Mouse (Mus musculus) embryo, embryonic 11 days (tissue): Measurements from ENCODE around the gene Etnppl.

ENCODE experiments used
- DNase-seq: peaks from one replicate; pipeline ENCODE4 v3.0.0-alpha.2; 2015

Etnppl gene

DNA sequence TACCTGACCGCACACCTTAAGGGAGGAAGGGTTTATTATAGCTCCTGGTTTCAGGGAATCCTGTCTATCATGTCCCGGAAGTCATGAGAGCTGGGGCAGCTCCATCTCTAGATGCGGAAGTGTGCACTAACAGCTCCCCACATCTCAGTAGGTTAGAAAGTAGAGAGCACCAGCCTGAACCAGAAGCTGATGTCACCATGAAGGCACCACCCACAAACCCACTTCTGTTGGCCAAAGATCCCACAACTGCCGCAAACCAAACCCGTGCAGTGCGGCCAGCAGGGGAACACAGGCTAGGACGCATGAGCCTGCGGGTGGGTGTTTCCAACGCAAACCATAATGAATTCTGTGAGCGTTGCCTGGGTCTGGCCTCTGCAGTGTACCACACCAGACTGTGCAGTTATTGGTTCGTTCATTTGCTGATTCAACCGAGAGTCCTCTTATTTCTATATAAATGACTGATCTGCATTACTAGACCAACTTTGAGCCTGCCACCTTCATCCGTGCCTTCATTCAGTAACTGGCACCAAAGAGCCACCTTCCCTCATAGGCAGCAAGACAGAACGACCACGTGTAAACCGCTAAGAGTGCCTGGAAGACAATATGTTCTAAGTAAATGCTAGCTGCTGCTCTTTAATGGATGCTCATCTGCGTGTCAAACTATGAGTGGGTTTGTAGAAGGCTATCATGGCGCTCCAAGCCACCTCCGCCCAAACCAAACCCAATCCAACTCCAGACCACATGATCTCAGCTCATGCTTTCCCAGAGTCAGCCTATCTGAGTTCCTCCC, 60.6 kb downstream of the Etnppl start:
- DNase-seq: no peak

GRCm38 (mm10) chr3:130681226-130681625, 64.0 kb downstream of the Etnppl start:
- no peak for DNase-seq

DNA sequence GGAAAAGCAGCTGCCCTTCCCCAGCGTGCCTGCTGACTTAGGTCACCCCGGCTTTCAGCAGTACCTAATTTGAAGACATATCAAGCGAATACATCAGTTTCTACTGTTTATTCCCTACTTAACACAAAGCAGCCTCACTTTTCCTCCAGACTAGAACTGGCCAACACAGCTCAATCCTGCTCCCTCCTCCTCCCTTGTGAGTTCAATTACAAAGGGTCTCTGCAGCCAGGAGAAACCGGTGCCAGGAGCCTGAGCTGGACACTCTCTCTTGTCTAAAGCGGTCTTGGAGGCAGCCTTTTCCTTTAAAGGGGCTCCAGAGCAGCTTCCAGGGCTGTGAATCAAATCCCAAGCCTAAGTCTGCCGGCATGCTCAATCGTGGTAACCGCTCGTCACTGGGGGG, 64.9 kb downstream of the Etnppl start:
- DNase-seq: no peak

GRCm38 (mm10) chr3:130683836-130684235, 66.6 kb downstream of the Etnppl start:
- DNase-seq: no peak

- DNase-seq: no peak
Measured at GRCm38 (mm10) chr3:130684276-130685013, 67.2 kb downstream of the Etnppl start.

GRCm38 (mm10) chr3:130685014-130685366, 67.7 kb downstream of the Etnppl start:
- no peak for DNase-seq

DNA sequence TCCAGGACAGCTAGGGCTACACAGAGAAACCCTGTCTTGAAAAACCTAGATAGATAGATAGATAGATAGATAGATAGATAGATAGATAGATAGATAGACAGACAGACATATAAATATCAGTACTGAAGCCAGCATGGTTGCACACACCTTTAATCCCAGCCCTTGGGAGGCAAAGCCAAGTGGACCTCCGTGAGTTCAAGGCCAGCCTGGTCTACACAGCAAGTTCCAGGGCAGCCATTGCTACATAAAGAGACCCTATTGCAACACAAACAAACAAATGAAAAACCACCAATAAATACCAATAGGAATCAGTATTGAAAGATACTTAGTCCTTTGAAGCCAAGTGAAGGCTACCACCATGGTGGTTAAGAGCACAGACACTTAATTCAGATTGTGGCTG, 69.8 kb downstream of the Etnppl start:
- DNase-seq: no peak
